Mouse (Mus musculus) left cerebral cortex, adult 11 months (tissue): ENCODE measurements at regions not wholly inside any gene's neighbourhood (a gene's known extent, or its start where the extent isn't known, plus 50 kb on each side); places are given as distances from the start of the nearest gene placed in this dataset.
"Not testable (repeated sequence)": the region's sequence is repeated elsewhere in the genome, so short reads cannot be mapped to it uniquely, and the experiment has no call there.

Experiments
- DNase-seq: peaks from one replicate; pipeline ENCODE4 v3.0.0; 2022; ENCODE audit warnings: low spot score

GRCm38 (mm10) chr14:47921811-47922277 is 198.8 kb upstream of the Peli2 start:
- DNase-seq, result no peak

- no peak for DNase-seq
Observed at GRCm38 (mm10) chr14:47926416-47926815, 194.2 kb upstream of the Peli2 start.

GRCm38 (mm10) chr14:47935401-47935800 is 185.2 kb upstream of the Peli2 start:
- no peak for DNase-seq

GRCm38 (mm10) chr14:47937081-47937651 is 183.5 kb upstream of the Peli2 start:
- DNase-seq, result no peak

GRCm38 (mm10) chr14:47939781-47940590 is 180.6 kb upstream of the Peli2 start:
- DNase-seq, result no peak

- DNase-seq, result no peak
Observed at GRCm38 (mm10) chr14:47942671-47943070, 178.0 kb upstream of the Peli2 start.

- DNase-seq, result no peak
Observed at GRCm38 (mm10) chr14:47944595-47944994, 176.0 kb upstream of the Peli2 start.

- no peak for DNase-seq
Observed at GRCm38 (mm10) chr14:47951041-47951440, 169.6 kb upstream of the Peli2 start.

GRCm38 (mm10) chr14:47958171-47958570 is 162.5 kb upstream of the Peli2 start:
- no peak for DNase-seq

- no peak for DNase-seq
Observed at GRCm38 (mm10) chr14:47959366-47960280, 161.0 kb upstream of the Peli2 start.

GRCm38 (mm10) chr14:47964806-47965205 is 155.8 kb upstream of the Peli2 start:
- not testable (repeated sequence) for DNase-seq

- DNase-seq, result no peak
Observed at GRCm38 (mm10) chr14:47969871-47970270, 150.8 kb upstream of the Peli2 start.

GRCm38 (mm10) chr14:47973161-47973560 is 147.5 kb upstream of the Peli2 start:
- DNase-seq, result not testable (repeated sequence)

- peak; percentile 43 for DNase-seq
Observed at GRCm38 (mm10) chr14:47982993-47983740, 137.5 kb upstream of the Peli2 start.

GRCm38 (mm10) chr14:47986483-47986882 is 134.1 kb upstream of the Peli2 start:
- no peak for DNase-seq

- no peak for DNase-seq
Observed at GRCm38 (mm10) chr14:47986941-47987340, 133.7 kb upstream of the Peli2 start.

GRCm38 (mm10) chr14:47987392-47988075 is 133.1 kb upstream of the Peli2 start:
- DNase-seq, result no peak

GRCm38 (mm10) chr14:47988131-47988530 is 132.5 kb upstream of the Peli2 start:
- DNase-seq, result no peak

GRCm38 (mm10) chr14:47989315-47989714 is 131.3 kb upstream of the Peli2 start:
- DNase-seq, result no peak

- no peak for DNase-seq
Observed at GRCm38 (mm10) chr14:47990716-47991115, 129.9 kb upstream of the Peli2 start.

GRCm38 (mm10) chr14:47991546-47991945 is 129.1 kb upstream of the Peli2 start:
- DNase-seq, result no peak
